Mouse (Mus musculus) C2C12 (cell line): Measurements from ENCODE around the gene Slc39a11.

Source experiments
- CTCF ChIP-seq: IDR thresholded peaks from one replicate; pipeline ENCODE4 v1.5.1; 2011; ENCODE audit not compliant: control insufficient read depth, insufficient read depth, insufficient read length
- MAX ChIP-seq: IDR thresholded peaks from one replicate; pipeline ENCODE4 v1.6.1; 2011; ENCODE audit warnings: mild to moderate bottlenecking, control low read depth

- no peak for TF ChIP-seq MAX
- no peak for TF ChIP-seq CTCF
Measured at GRCm38 (mm10) chr11:113475491-113475890, 174.4 kb downstream of the Slc39a11 start.
